Mouse (Mus musculus) spleen, adult 2 months (tissue): Measurements from ENCODE around the gene Grid2.

Experiments
- CTCF ChIP-seq: fragments of 200-500 bp; IDR thresholded peaks from 2 replicates; pipeline ENCODE4 v1.5.1; 2011; ENCODE audit warnings: mild to moderate bottlenecking, inconsistent platforms; ENCODE audit not compliant: insufficient read depth, insufficient read length, insufficient replicate concordance; ENCODE audit errors: extremely low read depth
- POLR2A ChIP-seq: fragments of 200-500 bp; IDR thresholded peaks from 2 replicates; pipeline ENCODE4 v1.6.1; 2011; ENCODE audit warnings: low read depth, low read length, inconsistent platforms

DNA sequence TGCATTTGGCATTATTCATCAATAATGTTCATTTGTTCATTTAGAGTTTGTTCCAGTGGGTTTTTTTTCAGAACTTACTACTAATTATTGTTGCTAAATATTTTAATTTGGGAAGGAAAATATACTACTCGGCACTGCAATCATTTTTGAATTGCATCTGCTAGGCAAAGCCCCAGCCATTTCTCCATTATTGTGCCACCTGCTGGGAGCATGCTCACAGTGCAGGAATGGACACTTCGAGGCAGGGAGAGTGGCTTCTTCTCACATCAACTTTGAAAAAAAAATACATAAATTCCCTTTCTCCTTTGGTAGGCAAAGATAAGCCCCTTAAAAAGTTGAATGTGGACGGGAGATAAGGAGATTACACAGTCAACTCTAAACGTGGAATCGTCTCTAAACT, 1312.9 kb downstream of the Grid2 start:
- TF ChIP-seq CTCF (no peak), POLR2A (no peak)
